Mouse (Mus musculus): Measurements from ENCODE around the gene Nupr1. TPM values are rescaled to one million over a fixed set of nuclear protein-coding genes. Genes with fewer than 3 reads are reported as not detected.
A peak's percentile ranks its signal among the peaks of the same experiment; 100 is the strongest.

Nupr1 gene
- polyA plus RNA-seq, 1 experiment from 2014 or later: 9.7 TPM

DNA sequence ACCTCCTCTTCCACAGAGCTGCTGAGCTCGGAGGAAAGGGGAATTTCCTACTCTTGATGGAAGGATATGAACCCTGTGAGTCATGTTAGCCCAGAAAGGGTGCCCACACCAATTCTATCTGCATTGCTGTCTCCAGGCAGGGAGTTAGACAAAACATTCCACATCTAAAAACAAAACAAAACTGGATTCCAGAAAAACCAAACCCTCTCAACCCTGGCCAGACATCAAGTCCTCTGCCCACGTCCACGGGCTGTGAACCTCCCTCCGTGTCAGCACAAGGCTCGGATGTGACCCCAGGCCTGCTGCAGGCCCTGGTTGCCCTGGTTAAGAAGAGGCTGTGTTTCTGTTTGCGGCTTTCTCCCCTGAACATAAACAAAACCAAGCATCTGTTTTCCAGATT, 2.5 kb downstream of the Nupr1 start:
- ATAC-seq (ENCODE audit: insufficient read depth): no peak
- Histone ChIP-seq H3K4me1 (ENCODE audit: insufficient read depth) (0 out of 2 replicates have a peak, but pooled peaks cover 6% of the 10 kb centered on the region), H3K27ac (ENCODE audit: low read depth) (no peak overlapping the region), H3K9ac (no peak overlapping the region), H3K9me3 (ENCODE audit: low read depth, low read length) (no peaks in the 10 kb centered on the region), H3K27me3 (ENCODE audit: insufficient read depth, low read length) (no peaks in the 10 kb centered on the region), H3K36me3 (ENCODE audit: insufficient read depth) (no peaks in the 10 kb centered on the region), H3K4me3 (ENCODE audit: low read depth, low read length) (no peak overlapping the region), H3K4me2 (no peak overlapping the region)
- no peak for TF ChIP-seq CTCF (IDR thresholded peaks at IDR 0.05; ENCODE audit: low read depth)
- no peak for DNase-seq
- 54% methylated on average over 6 of the region's 6 CpGs for WGBS

DNA sequence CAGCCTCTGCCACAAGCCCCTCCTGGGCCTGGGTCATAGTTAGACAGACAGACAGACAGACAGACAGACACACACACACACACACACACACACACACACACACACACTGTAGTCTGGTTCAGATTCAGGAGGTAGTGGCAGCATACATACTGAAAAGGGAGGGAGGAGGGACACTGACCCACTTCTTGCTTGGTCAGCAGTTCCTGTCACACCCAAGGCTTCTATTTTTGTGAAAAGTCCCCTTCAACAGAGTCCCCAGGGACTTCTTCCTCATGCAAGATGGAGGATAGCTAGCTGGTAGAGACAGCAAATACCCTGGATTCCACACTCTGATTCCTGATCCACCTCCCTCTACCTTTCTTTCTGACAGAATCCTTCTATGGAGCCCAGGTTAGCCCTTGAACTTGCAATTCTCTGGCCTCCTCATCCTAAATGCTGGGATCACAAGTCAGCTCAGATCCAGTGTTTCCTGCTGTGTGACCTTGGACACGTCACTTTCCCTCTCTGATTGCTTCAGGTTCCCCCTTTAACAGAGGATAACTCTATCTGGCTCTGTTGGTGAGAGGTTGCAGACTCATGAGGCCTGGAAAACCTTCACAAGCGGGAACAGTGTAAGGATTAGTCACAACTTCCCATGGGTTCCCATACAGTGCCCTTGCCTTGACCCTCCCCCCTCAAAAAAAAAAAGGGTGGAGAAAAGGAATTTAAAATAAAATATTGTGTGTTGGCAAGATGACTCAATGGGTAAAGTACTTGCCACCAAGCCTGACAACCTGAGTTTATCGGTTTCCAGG, 4.7 kb downstream of the Nupr1 start:
- 0 out of 2 replicates have a peak overlapping the region, but pooled peaks have one; percentile 42 for H3K27ac ChIP-seq (ENCODE audit: low read depth)
- H3K36me3 ChIP-seq (ENCODE audit: insufficient read depth): no peaks in the 10 kb centered on the region
- H3K4me1 ChIP-seq (ENCODE audit: insufficient read depth): 0 out of 2 replicates have a peak, but pooled peaks cover 6% of the 10 kb centered on the region
- DNase-seq (no peak), ATAC-seq (ENCODE audit: insufficient read depth) (no peak)
- H3K9ac ChIP-seq: no peak overlapping the region
- peak overlapping the region; percentile 16; the same call in 1 of the 2 replicates for H3K4me2 ChIP-seq
- H3K4me3 ChIP-seq (ENCODE audit: low read depth, low read length): no peak overlapping the region
- 77% methylated on average over 3 of the region's 3 CpGs for WGBS
- H3K27me3 ChIP-seq (ENCODE audit: insufficient read depth, low read length): no peaks in the 10 kb centered on the region
- H3K9me3 ChIP-seq (ENCODE audit: low read depth, low read length): no peaks in the 10 kb centered on the region
- no peak for TF ChIP-seq CTCF (IDR thresholded peaks at IDR 0.05; ENCODE audit: low read depth)

DNA sequence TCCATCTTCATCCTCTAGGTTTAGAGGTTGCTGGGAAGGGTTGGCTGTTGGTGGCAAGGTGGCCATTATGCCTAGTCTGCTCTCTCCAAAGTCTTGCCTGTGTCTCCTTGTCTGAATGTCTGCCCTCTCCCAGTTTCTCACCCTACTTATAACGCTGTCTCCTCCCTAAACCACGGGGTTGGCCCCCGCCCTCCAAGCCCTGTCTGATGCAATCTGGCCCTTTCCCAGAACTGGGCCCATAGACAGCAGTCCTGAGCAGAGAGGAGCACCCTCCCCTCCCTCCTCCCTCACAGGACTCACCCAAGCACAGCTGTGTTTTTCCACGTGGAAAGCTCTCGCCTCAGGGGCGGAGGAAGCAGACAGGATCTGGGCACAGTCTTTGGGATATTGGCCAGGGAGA, 5.3 kb downstream of the Nupr1 start:
- Histone ChIP-seq H3K4me1 (ENCODE audit: insufficient read depth) (0 out of 2 replicates have a peak, but pooled peaks cover 6% of the 10 kb centered on the region), H3K36me3 (ENCODE audit: insufficient read depth) (no peaks in the 10 kb centered on the region), H3K9ac (no peak overlapping the region), H3K4me2 (peak overlapping the region; percentile 16; the same call in 1 of the 2 replicates), H3K27ac (ENCODE audit: low read depth) (0 out of 2 replicates have a peak overlapping the region, but pooled peaks have one; percentile 42), H3K27me3 (ENCODE audit: insufficient read depth, low read length) (no peaks in the 10 kb centered on the region), H3K9me3 (ENCODE audit: low read depth, low read length) (no peaks in the 10 kb centered on the region), H3K4me3 (ENCODE audit: low read depth, low read length) (no peak overlapping the region)
- ATAC-seq (ENCODE audit: insufficient read depth) (peak; percentile 91), DNase-seq (peak; percentile 73)
- 25% methylated on average over 6 of the region's 6 CpGs for WGBS
- TF ChIP-seq CTCF (IDR thresholded peaks at IDR 0.05; ENCODE audit: low read depth): no peak

DNA sequence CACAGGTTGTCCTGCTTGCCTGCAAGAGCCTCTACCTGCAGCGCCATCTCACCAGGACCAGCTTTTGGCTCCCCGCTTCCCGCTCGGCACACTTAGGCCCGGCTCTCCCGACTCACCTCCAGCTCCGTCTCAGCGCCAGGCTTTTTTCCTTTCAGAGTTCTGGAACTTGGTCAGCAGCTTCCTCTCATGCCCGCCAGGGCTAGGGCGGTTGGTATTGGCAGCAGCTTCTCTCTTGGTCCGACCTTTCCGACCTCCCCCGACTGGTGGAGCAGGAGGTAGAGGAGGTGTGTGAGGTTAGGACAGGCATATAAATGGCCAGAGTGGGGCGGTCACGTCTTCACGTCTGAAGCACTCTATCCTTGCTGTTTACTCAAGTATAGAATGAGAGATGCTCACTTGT, 5.9 kb downstream of the Nupr1 start:
- H3K9me3 ChIP-seq (ENCODE audit: low read depth, low read length): no peaks in the 10 kb centered on the region
- no peak for TF ChIP-seq CTCF (IDR thresholded peaks at IDR 0.05; ENCODE audit: low read depth)
- no peaks in the 10 kb centered on the region for H3K36me3 ChIP-seq (ENCODE audit: insufficient read depth)
- no peak overlapping the region; the same call in 1 of the 2 replicates for H3K4me3 ChIP-seq (ENCODE audit: low read depth, low read length)
- DNase-seq (no peak), ATAC-seq (ENCODE audit: insufficient read depth) (no peak)
- no peak overlapping the region for H3K27ac ChIP-seq (ENCODE audit: low read depth)
- H3K4me1 ChIP-seq (ENCODE audit: insufficient read depth): 0 out of 2 replicates have a peak, but pooled peaks cover 6% of the 10 kb centered on the region
- peak overlapping the region; percentile 16; the same call in 1 of the 2 replicates for H3K4me2 ChIP-seq
- WGBS: 51% methylated on average over 16 of the region's 16 CpGs
- H3K27me3 ChIP-seq (ENCODE audit: insufficient read depth, low read length): no peaks in the 10 kb centered on the region
- no peak overlapping the region for H3K9ac ChIP-seq

DNA sequence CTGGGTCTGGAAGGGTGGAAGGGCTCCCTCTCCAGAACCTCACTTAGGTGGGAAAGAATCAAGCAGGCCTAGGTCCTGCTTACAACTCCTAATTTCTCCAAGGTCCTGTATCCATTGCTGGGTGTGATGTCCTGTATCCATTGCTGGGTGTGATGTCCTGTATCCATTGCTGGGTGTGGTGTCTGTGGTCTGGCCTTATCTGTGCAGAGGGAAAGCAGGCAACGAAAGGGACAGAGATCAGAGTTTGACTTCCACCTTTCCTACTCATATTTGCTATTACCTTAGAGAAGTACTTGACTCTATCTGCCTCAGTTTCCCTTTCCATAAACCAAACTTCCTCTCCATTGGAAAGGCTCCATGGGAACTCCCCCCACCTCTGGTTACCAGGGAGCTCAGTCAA, 7.3 kb downstream of the Nupr1 start:
- Histone ChIP-seq H3K4me1 (ENCODE audit: insufficient read depth) (0 out of 2 replicates have a peak, but pooled peaks cover 6% of the 10 kb centered on the region), H3K4me3 (ENCODE audit: low read depth, low read length) (no peak overlapping the region), H3K27me3 (ENCODE audit: insufficient read depth, low read length) (no peaks in the 10 kb centered on the region), H3K4me2 (no peak overlapping the region), H3K27ac (ENCODE audit: low read depth) (no peak overlapping the region), H3K36me3 (ENCODE audit: insufficient read depth) (no peaks in the 10 kb centered on the region), H3K9me3 (ENCODE audit: low read depth, low read length) (no peaks in the 10 kb centered on the region), H3K9ac (no peak overlapping the region)
- ATAC-seq (ENCODE audit: insufficient read depth) (no peak), DNase-seq (no peak)
- TF ChIP-seq CTCF (IDR thresholded peaks at IDR 0.05; ENCODE audit: low read depth): no peak
- 72% methylated on average over 1 of the region's 1 CpGs for WGBS

DNA sequence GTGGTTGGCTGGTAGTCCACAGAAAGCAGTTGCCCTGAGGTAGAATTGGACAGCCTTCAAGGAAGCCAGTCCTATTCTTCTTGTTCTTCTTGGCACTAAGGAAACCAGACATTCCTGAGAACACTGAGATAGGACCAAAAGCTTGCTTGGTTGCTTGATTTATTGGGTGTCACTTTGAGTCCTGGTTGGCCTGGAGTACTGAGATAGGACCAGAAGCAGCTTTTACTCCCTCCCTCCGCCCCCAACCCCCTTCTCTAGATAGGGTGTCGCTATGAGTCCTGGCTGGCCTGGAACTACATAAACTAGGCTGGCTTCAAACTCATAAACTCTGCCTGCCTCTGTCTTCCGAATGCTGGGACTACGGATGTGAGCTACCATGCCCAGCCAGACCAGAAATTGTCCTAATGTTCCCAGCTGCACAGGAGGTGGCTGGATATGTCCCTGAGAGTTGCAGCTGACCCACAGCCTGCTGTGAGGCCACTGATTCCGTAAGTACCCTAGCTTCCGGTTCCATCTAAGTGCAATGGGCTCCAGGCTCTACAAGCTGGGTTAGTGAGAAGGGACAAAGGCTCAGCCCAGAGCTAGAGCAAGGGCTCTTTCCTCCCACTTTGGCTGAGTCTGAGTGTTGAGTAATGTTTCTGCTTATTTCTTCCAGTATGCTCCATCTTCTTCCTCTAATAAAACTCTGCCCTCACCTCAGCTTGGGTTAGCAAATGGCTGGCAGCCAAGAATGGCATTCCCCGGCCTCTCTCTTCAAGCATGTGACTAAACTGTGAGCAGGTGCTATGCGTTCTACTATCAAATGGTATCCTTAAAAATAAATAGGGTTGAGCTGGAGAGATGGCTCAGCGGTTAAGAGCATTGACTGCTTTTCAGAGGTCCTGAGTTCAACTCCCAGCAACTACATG, 9.0 kb downstream of the Nupr1 start:
- no peak overlapping the region for H3K9ac ChIP-seq
- H3K4me3 ChIP-seq (ENCODE audit: low read depth, low read length): no peak overlapping the region
- H3K36me3 ChIP-seq (ENCODE audit: insufficient read depth): no peaks in the 10 kb centered on the region
- ATAC-seq (ENCODE audit: insufficient read depth): no peak
- H3K9me3 ChIP-seq (ENCODE audit: low read depth, low read length): no peaks in the 10 kb centered on the region
- H3K27ac ChIP-seq (ENCODE audit: low read depth): no peak overlapping the region
- 0 out of 2 replicates have a peak, but pooled peaks cover 6% of the 10 kb centered on the region for H3K4me1 ChIP-seq (ENCODE audit: insufficient read depth)
- TF ChIP-seq CTCF (IDR thresholded peaks at IDR 0.05; ENCODE audit: low read depth): no peak
- no peak overlapping the region for H3K4me2 ChIP-seq
- peak; percentile 10 for DNase-seq
- H3K27me3 ChIP-seq (ENCODE audit: insufficient read depth, low read length): no peaks in the 10 kb centered on the region
- WGBS: 62% methylated on average over 9 of the region's 9 CpGs
